Mouse (Mus musculus) cerebellum, postnatal 36 days (tissue): ENCODE data around the gene Unc5cl.
"Not testable (repeated sequence)": the region's sequence is repeated elsewhere in the genome, so short reads cannot be mapped to it uniquely, and the experiment has no call there.

Experiments
- DNase-seq, 2 experiments: peaks; one replicate each; pipeline ENCODE4 v3.0.0; 2021 to 2022; ENCODE audit warnings: mixed read lengths in 2 of 2

Gene Unc5cl

DNA sequence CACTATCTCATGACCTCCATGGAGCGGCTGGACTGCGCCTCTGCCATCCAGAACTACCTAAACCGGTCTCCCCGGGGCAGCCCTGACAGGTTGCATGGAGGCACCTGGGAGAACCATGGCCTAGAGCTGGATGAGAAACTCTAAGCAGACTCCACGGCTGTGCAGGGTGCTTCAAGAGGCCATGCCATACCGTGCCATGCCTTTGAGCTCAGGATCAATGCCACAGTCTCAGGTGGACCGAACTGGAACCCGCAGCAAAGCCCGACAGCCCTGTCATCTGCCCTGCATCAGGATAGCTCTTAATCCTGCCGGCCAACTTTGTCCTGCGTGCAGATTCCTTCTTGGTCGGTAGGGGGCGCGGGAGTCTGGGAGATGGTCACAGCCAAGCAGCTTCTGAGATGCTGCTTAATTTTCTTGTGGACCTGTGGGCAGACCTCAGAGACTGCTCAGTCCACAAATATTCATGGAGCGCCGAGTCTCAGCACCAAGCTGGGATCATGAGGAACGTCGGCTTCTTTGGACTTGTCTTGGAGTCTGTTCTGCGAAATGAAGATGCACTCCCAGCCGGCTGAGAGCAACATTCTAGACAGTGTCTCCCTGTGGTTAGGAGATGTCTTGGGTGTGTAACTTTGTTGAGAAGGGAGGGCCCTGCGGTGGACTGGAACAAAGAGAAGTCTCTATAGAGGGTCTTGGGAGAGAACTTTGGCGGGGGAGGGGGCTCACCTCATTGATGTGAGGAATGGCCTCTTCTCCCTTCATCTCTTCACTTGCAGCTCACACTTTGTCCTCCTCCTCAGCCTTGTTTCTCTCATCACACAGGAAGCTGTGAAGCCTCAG is 12.9 kb downstream of the Unc5cl start:
- DNase-seq: peak; percentile 89 to 93

DNA sequence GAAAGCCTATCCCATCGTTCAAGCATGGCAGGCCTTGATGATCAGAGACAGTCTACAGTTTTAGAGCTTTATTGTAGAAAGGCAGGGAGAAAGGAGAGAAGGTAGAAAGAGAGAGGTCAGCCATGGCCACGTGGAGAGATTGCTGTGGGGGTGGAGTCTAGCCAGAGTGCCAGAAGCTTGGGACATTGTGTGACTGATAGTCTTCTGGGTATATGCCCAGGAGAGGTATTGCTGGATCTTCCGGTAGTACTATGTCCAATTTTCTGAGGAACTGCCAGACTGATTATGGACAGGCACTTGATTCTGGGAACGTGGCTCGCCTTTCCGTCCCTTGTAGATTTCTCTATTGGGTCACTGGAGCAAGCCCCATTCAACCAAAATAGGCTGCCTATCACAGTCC is 19.6 kb downstream of the Unc5cl start:
- DNase-seq: not testable (repeated sequence)

- no peak for DNase-seq
Observed at GRCm38 (mm10) chr17:48475444-48475843, 20.7 kb downstream of the Unc5cl start.

DNA sequence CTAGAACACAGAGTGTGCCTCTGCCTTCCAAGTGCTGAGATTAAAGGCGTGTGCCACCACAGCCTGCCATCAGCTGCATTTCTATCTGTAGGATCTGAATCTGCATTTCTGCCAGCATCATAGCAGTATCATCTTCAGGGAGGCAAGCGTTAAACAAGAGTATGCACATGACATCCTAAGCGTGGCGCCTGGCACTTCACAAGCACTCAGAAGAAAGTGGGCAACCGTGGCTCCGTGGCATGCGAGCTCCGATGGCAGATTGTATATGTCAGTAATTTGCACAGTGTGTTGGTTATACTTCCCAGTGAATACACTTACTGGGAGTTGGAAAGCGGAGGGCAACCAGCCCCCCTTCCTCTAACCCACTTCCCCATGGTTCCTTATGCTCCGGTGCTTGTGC is 25.3 kb downstream of the Unc5cl start:
- no peak for DNase-seq

DNA sequence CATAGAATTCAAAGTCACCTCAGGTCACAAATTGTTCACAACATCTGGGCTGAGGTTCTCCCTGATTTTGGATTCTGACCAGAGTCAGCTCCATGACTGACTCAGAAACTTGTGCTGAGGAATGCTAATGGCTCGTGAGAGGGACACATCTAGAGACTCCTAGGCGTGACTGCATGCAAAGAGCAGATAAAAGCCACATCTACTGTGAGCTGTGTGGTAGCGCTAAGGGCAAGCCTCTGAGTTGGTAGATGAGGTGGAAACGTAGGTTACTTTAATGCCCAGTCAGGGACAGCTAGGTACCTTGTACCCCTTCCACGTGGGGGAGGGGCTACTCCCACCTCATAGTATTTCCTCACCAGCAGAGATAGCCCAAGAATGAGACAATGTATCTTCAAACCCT is 29.1 kb downstream of the Unc5cl start:
- DNase-seq: no peak

GRCm38 (mm10) chr17:48484191-48484590 is 29.5 kb downstream of the Unc5cl start:
- DNase-seq: no peak

DNA sequence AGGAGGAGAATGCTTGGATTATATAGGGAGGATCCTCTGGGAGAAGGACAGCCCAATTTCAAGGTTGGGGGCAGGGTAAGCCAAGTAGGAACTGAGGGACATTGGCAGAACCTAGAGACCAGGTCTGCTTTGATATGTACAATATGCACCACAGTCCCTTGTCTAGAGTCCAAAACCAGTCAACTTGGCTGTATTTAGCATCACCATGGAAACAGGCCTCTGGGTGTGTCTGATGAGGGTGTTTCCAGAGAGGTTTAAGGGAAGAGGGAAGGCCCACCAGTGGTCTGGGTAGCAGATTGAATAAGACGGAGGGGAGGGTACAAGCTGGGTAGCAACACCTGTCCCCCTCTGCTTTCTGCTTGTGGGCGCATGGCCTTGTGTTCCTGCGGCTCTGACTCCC is 34.8 kb downstream of the Unc5cl start:
- DNase-seq: no peak

DNA sequence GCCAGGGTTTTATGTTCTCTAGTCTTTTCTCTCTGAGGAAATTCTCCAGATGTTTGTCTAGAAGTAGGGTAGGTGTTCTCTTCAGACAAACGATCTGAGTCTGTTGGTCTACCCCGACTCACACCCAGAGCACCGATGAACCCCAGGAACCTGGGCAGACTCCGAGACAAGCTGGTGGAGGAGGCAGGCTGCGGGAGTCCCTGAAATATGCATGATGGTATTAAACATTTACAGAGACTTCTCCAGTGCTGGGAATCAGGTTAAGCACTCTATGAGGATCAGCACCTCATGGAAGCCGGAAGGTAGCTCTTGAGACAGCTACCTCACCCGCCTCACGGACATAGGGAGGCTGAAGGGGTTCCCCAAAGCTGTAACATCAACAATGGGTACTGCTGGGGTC is 37.9 kb downstream of the Unc5cl start:
- no peak for DNase-seq

DNA sequence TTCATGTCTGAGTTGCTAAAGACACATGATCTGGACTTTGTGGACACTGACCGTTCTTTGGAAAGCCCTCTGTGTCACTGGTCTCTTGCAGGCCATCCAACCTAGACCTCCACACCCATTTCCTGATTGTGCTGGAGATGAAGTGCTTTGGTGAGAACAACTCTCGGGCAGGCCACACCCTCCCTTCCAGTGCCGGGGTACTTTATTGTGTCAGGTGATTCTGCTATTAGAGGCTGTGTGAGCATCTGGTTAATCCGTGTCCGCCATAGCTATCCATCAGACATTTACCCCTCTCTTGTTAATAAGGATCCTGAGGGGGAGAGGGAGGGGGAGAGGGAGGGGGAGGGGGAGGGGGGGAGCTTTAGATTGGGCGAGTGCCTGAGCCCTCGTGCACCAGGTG is 38.9 kb downstream of the Unc5cl start:
- no peak for DNase-seq

GRCm38 (mm10) chr17:48493986-48494385 is 39.3 kb downstream of the Unc5cl start:
- no peak for DNase-seq

GRCm38 (mm10) chr17:48497986-48498385 is 43.3 kb downstream of the Unc5cl start:
- no peak for DNase-seq

GRCm38 (mm10) chr17:48500846-48501445 is 46.2 kb downstream of the Unc5cl start:
- DNase-seq: no peak

DNA sequence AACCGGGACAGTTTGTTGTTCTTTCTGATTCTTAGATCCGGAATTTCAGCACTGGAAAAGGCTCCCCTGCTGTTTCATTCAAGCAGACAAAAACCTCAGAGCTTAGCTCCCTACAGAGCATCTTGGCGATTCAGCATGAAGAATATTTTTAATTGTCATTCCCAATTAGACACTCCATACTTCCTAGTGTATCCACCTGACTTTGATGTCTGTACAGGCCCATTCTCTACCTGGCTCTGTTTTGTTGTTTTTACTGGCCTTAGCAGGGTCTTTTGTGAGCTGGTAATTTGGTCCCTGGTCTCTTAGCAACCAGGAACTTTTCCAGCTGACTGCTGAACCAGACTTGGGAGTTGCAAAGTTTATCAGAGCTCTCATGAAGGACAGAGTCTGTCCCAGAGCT is 50.3 kb downstream of the Unc5cl start:
- DNase-seq: no peak

- no peak for DNase-seq
Observed at GRCm38 (mm10) chr17:48506986-48507385, 52.3 kb downstream of the Unc5cl start.

- DNase-seq: no peak
Observed at GRCm38 (mm10) chr17:48509596-48509995, 54.9 kb downstream of the Unc5cl start.

- no peak for DNase-seq
Observed at GRCm38 (mm10) chr17:48512614-48513281, 58.0 kb downstream of the Unc5cl start.

- no peak for DNase-seq
Observed at GRCm38 (mm10) chr17:48514613-48515012, 59.9 kb downstream of the Unc5cl start.

- no peak for DNase-seq
Observed at GRCm38 (mm10) chr17:48519046-48519445, 64.3 kb downstream of the Unc5cl start.

GRCm38 (mm10) chr17:48520352-48520751 is 65.7 kb downstream of the Unc5cl start:
- peak in 1 of 2 experiments; percentile 34 for DNase-seq

DNA sequence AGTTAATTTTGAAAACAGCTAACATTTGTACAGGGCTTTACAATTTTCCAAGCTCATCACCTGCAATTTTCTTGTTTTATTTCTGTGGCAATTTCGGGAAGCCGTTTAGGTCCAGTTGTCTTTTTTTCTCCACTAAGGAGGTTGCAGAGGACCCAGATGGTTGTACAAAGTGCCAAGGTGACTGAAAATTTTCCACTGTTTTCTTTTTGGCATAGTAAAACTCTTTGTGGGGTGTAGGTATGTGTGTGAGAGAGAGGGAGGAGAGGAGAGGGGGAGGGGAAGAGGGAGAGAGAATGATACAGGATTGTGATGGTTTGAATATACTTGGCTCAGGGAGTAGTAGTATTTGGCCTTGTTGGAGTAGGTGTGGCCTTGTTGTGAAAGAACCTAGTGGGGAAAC is 68.4 kb downstream of the Unc5cl start:
- DNase-seq: no peak

- DNase-seq: no peak
Observed at GRCm38 (mm10) chr17:48533844-48534705, 79.4 kb downstream of the Unc5cl start.

DNA sequence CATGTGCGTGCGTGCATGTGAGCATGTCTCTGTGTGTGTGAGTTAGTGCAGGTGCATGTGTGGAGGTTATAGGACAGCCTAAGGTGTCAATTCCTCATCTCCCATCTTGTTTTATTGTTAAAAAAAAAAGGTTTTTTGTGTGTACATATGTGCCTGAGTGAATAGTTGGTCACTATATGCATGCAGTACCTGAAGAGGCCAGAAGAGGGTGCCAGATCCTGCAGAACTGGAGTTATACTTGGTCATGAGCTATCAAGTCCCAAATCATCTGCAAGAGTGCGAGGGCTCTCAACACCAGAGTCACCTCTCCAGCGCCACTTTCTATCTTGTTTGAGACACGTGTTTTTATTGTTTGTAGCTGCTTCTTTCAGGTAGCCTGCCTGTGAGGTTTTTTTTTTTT is 83.6 kb downstream of the Unc5cl start:
- peak; percentile 26 to 38 for DNase-seq

DNA sequence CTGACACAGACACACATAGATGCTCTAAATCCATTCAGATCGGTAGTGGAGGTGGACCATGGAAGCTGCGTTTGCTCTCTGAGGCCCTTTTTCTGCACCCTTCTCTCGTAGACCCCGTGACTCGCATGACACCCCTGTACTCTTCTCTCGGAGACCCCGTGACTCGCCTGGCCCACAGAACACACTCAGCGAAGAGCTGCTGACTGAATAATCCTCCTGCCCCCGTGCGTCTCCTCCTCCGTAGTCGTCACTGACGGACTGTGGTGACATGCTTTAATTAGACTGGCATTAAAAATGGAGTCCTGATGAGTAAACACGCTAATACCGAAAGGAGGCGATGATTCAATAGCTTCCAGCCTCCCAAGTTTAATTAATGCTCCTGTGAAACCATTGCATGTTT is 84.6 kb downstream of the Unc5cl start:
- no peak for DNase-seq
